Comparison of ENCODE assay signal across 18 mouse cellular contexts in the genomic region with DNA sequence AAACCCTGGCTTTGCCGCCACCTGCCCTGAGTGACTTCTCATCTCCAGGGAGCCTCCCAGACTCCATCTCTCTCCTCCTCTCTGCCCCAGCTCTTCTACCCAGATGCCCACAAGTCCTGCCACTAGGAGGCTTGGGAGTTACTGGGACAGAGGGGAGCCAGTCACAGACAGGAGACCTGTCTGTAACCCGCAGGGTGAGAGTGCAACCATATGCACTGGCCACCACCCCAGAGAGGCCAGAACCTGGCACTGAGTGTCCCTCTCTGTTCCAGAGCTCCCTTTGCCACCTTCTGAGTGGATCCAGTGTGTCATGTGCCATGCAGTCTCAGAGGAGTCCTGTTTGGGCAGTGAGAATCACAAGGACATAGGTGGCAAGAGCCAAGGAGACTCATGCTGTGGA. TPM values are rescaled to one million over a fixed set of nuclear protein-coding genes. Genes with fewer than 3 reads are reported as not detected.
DNase-seq lines count a peak whose midpoint lies in the region; ATAC-seq and TF ChIP-seq lines count a peak whose summit lies in the region.
"Had no signal": no experiment of that assay in that cellular context is flagged by ENCODE, and none has a peak within 500 bp of the region (broad histone marks: within the 10 kb centered on the region; RNA-seq: fewer than 3 reads in every experiment).

No protein-coding gene starts in this region.

- no peaks in the 10 kb centered on the region for H3K4me1 ChIP-seq in hindbrain, postnatal 0 days (ENCODE audit: insufficient read depth, low read length)
- H3K4me1 ChIP-seq in hindbrain, embryonic 10.5 days (replicated peaks), result no peaks in the 10 kb centered on the region
- H3K4me1 ChIP-seq in liver, postnatal 0 days (ENCODE audit: insufficient read depth), result peaks cover 21% of the 10 kb centered on the region
- no peaks in the 10 kb centered on the region for H3K4me1 ChIP-seq in stomach, postnatal 0 days (replicated peaks; ENCODE audit: control insufficient read depth, insufficient read depth)
- H3K4me1 ChIP-seq: embryonic facial prominence, embryonic 15.5 days; forebrain, embryonic 12.5 days had no signal

- peak; percentile 22; the same call in 1 of the 2 replicates for TF ChIP-seq CTCF in hindbrain, postnatal 0 days (IDR thresholded peaks at IDR 0.05; ENCODE audit: low read depth)
- TF ChIP-seq CTCF in liver, postnatal 0 days (IDR thresholded peaks at IDR 0.05; ENCODE audit: low read depth), result peak; percentile 38
- peak; percentile 55 for TF ChIP-seq CTCF in stomach, postnatal 0 days (IDR thresholded peaks at IDR 0.05; ENCODE audit: low read depth)

- no peaks in the 10 kb centered on the region for H3K36me3 ChIP-seq in hindbrain, postnatal 0 days (ENCODE audit: insufficient read depth, low read length)
- H3K36me3 ChIP-seq in hindbrain, embryonic 10.5 days, result no peaks in the 10 kb centered on the region
- no peaks in the 10 kb centered on the region for H3K36me3 ChIP-seq in liver, postnatal 0 days (replicated peaks; ENCODE audit: insufficient read depth, low read length)
- no peaks in the 10 kb centered on the region for H3K36me3 ChIP-seq in stomach, postnatal 0 days (ENCODE audit: control insufficient read depth, insufficient read depth, low read length)
- H3K36me3 ChIP-seq: embryonic facial prominence, embryonic 15.5 days; forebrain, embryonic 12.5 days; liver, embryonic 15.5 days had no signal

- TF ChIP-seq EP300 in liver, postnatal 0 days (IDR thresholded peaks at IDR 0.05; ENCODE audit: low read depth), result no peak
- TF ChIP-seq EP300 in stomach, postnatal 0 days (optimal IDR thresholded peaks at IDR 0.05), result no peak

- no peaks in the 10 kb centered on the region for H3K27me3 ChIP-seq in hindbrain, postnatal 0 days (ENCODE audit: insufficient read depth, low read length)
- H3K27me3 ChIP-seq in hindbrain, embryonic 10.5 days (ENCODE audit: insufficient read depth, poor library complexity, severe bottlenecking), result peaks cover 34% of the 10 kb centered on the region
- H3K27me3 ChIP-seq in liver, postnatal 0 days (ENCODE audit: insufficient read depth, low read length), result no peaks in the 10 kb centered on the region
- no peaks in the 10 kb centered on the region for H3K27me3 ChIP-seq in stomach, postnatal 0 days (ENCODE audit: control insufficient read depth, insufficient read depth, low read length)
- H3K27me3 ChIP-seq: liver, embryonic 15.5 days had no signal

- no peak overlapping the region for H3K4me2 ChIP-seq in hindbrain, postnatal 0 days (ENCODE audit: low read depth, low read length)
- no peak overlapping the region for H3K4me2 ChIP-seq in liver, postnatal 0 days (ENCODE audit: low read depth, low read length)
- no peak overlapping the region for H3K4me2 ChIP-seq in stomach, postnatal 0 days (replicated peaks; ENCODE audit: low read depth)
- H3K4me2 ChIP-seq: embryonic facial prominence, embryonic 15.5 days; forebrain, embryonic 12.5 days; liver, embryonic 15.5 days had no signal

- no peaks in the 10 kb centered on the region for H3K9me3 ChIP-seq in hindbrain, postnatal 0 days (ENCODE audit: low read length)
- 0 out of 2 replicates have a peak, but pooled peaks cover 4% of the 10 kb centered on the region for H3K9me3 ChIP-seq in hindbrain, embryonic 10.5 days
- H3K9me3 ChIP-seq in liver, postnatal 0 days (ENCODE audit: low read length), result no peaks in the 10 kb centered on the region
- no peaks in the 10 kb centered on the region for H3K9me3 ChIP-seq in stomach, postnatal 0 days (ENCODE audit: control insufficient read depth, low read length)
- H3K9me3 ChIP-seq: embryonic facial prominence, embryonic 15.5 days; liver, embryonic 15.5 days had no signal

- no peak for ATAC-seq in hindbrain, postnatal 0 days
- ATAC-seq in liver, postnatal 0 days, result no peak
- no peak for ATAC-seq in stomach, postnatal 0 days (ENCODE audit: low FRiP score, low TSS enrichment)

- no peak overlapping the region for H3K27ac ChIP-seq in hindbrain, postnatal 0 days
- no peak overlapping the region for H3K27ac ChIP-seq in hindbrain, embryonic 10.5 days
- H3K27ac ChIP-seq in liver, postnatal 0 days (ENCODE audit: low read depth), result no peak overlapping the region
- no peak overlapping the region for H3K27ac ChIP-seq in stomach, postnatal 0 days (replicated peaks)
- H3K27ac ChIP-seq: embryonic facial prominence, embryonic 15.5 days; forebrain, embryonic 12.5 days; liver, embryonic 15.5 days; macrophage had no signal

- WGBS in hindbrain, postnatal 0 days, result 83% methylated on average over 2 of the region's 2 CpGs
- WGBS in hindbrain, embryonic 10.5 days, result 78% methylated on average over 2 of the region's 2 CpGs
- 76% methylated on average over 2 of the region's 2 CpGs for WGBS in liver, postnatal 0 days (ENCODE audit: insufficient replicate concordance)
- WGBS in stomach, postnatal 0 days, result 84% methylated on average over 2 of the region's 2 CpGs

- H3K4me3 ChIP-seq in hindbrain, postnatal 0 days (ENCODE audit: low read length), result no peak overlapping the region
- no peak overlapping the region for H3K4me3 ChIP-seq in hindbrain, embryonic 10.5 days
- H3K4me3 ChIP-seq in liver, postnatal 0 days (ENCODE audit: low read depth, low read length), result no peak overlapping the region
- no peak overlapping the region for H3K4me3 ChIP-seq in stomach, postnatal 0 days (ENCODE audit: low read depth, low read length)
- H3K4me3 ChIP-seq: embryonic facial prominence, embryonic 15.5 days; forebrain, embryonic 12.5 days; liver, embryonic 15.5 days had no signal

- H3K9ac ChIP-seq in hindbrain, postnatal 0 days (replicated peaks; ENCODE audit: low read length), result no peak overlapping the region
- H3K9ac ChIP-seq in liver, postnatal 0 days (replicated peaks), result no peak overlapping the region
- no peak overlapping the region for H3K9ac ChIP-seq in stomach, postnatal 0 days (ENCODE audit: low read length)
- H3K9ac ChIP-seq: embryonic facial prominence, embryonic 15.5 days; forebrain, embryonic 12.5 days; liver, embryonic 15.5 days had no signal

- DNase-seq in cerebellum, postnatal 10 days, result peak; percentile 29 to 30
- DNase-seq in cerebellum, adult 9-11 months, result no peak
- DNase-seq in hindbrain, postnatal 0 days (ENCODE audit: low spot score), result no peak
- no peak for DNase-seq in hindbrain, embryonic 10.5 days (ENCODE audit: low spot score)
- no peak for DNase-seq in liver, postnatal 0 days
- no peak for DNase-seq in liver
- no peak for DNase-seq in stomach, postnatal 0 days (ENCODE audit: low spot score)
- DNase-seq: cerebellum, adult 11-12 months; heart, postnatal 4 days; kidney, postnatal 4 days; layer of hippocampus, postnatal 36 days; midbrain, embryonic 14.5 days; right cerebral cortex, postnatal 25 days; thymus, postnatal 36 days had no signal

RNA-seq across cellular contexts. Expression of gene Ppara, which starts 17.0 kb away (rescaled TPM):
- total RNA-seq in hindbrain, postnatal 0 days (2014; rRNA removed), result 1.2 and 6.6 TPM in 2 replicates
- polyA plus RNA-seq in hindbrain, postnatal 0 days (2015; fragmentation: Nextera tagmentation; extraction: Ambion mirVana), result 1.9 and 2.7 TPM in 2 replicates
- polyA plus RNA-seq in hindbrain, embryonic 10.5 days (2016; fragmentation: Nextera tagmentation; extraction: Ambion mirVana), result 0.24 and 0.62 TPM in 2 replicates
- polyA plus RNA-seq in liver, postnatal 0 days (2015; fragmentation: Nextera tagmentation; extraction: Ambion mirVana), result 169 and 185 TPM in 2 replicates
- 16.8 and 18.8 TPM in 2 replicates for polyA plus RNA-seq in stomach, postnatal 0 days (2015; fragmentation: Nextera tagmentation; extraction: Ambion mirVana)
- polyA plus RNA-seq: macrophage had no signal

Comparison
In these comparisons a context has a peak if more than half of its experiments do, and no peak if none do; other contexts are left out.
1. DNase-seq: peak in cerebellum, postnatal 10 days (2 of 2); none in cerebellum, adult 9-11 months (single experiment), hindbrain, postnatal 0 days (single experiment), hindbrain, embryonic 10.5 days (single experiment), liver, postnatal 0 days (single experiment), liver (single experiment) and stomach, postnatal 0 days (single experiment).
2. Peak in every context shown above with its lines, with median percentiles within 50 percentile points of each other: CTCF ChIP-seq.